Mouse (Mus musculus): Measurements from ENCODE around the gene Braf. TPM values are rescaled to one million over a fixed set of nuclear protein-coding genes. Genes with fewer than 3 reads are reported as not detected.

Gene Braf
- total RNA-seq, 1 experiment: 51.5 TPM

DNA sequence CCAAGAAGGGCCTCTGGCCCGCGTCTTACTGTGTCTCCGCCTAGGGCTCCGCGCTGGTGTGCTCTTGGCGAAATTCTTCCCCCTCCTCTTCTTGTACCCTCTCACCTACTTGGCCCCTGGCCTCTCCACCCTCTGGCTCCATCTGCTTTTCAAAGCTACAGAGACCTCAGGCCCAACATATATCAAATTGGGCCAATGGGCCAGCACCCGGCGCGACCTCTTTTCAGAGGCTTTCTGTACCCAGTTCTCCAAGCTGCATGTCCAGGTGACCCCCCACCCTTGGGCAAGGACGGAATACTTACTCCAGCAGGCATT, 150.8 kb downstream of the Braf start:
- Histone ChIP-seq H3K4me3 (ENCODE audit: insufficient read depth in 1 of 2, low read depth in 1 of 2, low read length in 2 of 2, poor library complexity in 1 of 2, severe bottlenecking in 1 of 2) (peak overlapping the region; percentile 78 to 85), H3K9me3 (ENCODE audit: control insufficient read depth, insufficient read depth, low read depth, low read length) (no peaks in the 10 kb centered on the region), H3K4me1 (ENCODE audit: control insufficient read depth in 2 of 2, insufficient read depth in 2 of 2, low read length in 2 of 2, poor library complexity in 1 of 2) (peaks cover 3 to 5% of the 10 kb centered on the region in 2 experiments; a peak in 1 of 4 replicates), H3K36me3 (ENCODE audit: control insufficient read depth, insufficient read depth, low read length, poor library complexity, severe bottlenecking) (no peaks in the 10 kb centered on the region), H3K27ac (ENCODE audit: insufficient read depth, low read depth, low read length, poor library complexity, severe bottlenecking) (no peak overlapping the region), H3K9ac (ENCODE audit: insufficient read depth, low read depth, low read length, poor library complexity, severe bottlenecking) (peak overlapping the region; percentile 70; the same call in 1 of the 2 replicates)
- TF ChIP-seq CHD2 (IDR thresholded peaks at IDR 0.05; ENCODE audit: low read depth, low read length) (no peak), ZNF384 (IDR thresholded peaks at IDR 0.05; ENCODE audit: low read depth, low read length) (no peak), HCFC1 (IDR thresholded peaks at IDR 0.05; ENCODE audit: borderline replicate concordance, insufficient read depth, low read length) (no peak), ZC3H11A (IDR thresholded peaks at IDR 0.05; ENCODE audit: borderline replicate concordance, low read depth, low read length) (no peak), MAFK (IDR thresholded peaks at IDR 0.05; ENCODE audit: insufficient read depth, low read depth, low read length) (no peak)
- no peak for DNase-seq (ENCODE audit: low read depth, low spot score)
- in situ Hi-C loops (cut with MboI; ENCODE audit: low sequenced_read_pairs in 2 of 2, unreplicated experiment in 2 of 2): loop anchor here in 1 of 2 experiments (10.0 kb wide), 1 partner anchor 210 kb away; no protein-coding TSS in a partner anchor

DNA sequence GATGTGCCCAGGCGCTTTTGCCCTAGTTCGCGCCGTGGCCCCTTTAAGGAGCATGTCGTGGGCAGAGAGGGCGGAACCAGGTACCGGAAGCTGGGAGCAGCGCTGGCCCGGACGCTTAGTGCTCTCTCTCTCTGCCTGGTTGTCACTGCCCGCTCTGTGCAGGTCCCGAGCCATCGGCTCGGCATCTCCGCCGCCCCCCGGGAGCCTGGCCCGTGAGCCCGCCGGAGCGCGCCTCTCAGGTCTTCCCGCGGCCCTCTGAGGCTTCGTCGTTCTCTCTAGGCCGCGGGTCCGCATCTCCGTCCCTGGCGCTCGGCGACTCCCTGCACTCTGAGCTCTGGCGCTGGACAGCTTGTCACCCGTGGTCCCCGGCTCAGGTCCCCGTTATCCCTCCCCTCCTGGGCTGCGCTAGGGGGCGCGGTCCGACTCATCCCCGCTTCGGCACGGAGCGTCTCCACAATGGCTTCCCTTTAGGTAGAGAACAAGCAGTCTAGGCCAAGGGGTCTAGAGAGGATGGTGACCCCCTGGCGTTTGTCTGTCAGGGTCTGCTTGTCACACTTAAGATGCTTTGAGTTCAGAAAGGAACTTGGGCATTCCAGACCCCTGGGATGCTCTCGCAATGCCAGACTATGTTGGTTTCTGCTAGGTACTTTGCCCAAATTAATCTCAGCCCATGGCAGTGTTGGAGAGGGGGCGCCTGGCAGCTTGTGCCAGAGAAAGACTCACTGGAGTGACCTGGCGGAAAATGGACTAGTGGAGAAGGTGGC, 151.3 kb downstream of the Braf start, which contains the start of gene Adck2:
Gene Adck2 (plus strand): TSS at position 83 of the 764 bp plus-strand sequence.
- Histone ChIP-seq H3K27ac (ENCODE audit: insufficient read depth, low read depth, low read length, poor library complexity, severe bottlenecking) (no peak within 1 kb of the TSS), H3K9me3 (ENCODE audit: control insufficient read depth, insufficient read depth, low read depth, low read length) (no peaks in the 10 kb centered on the region), H3K4me1 (ENCODE audit: control insufficient read depth in 2 of 2, insufficient read depth in 2 of 2, low read length in 2 of 2, poor library complexity in 1 of 2) (peaks cover 3 to 5% of the 10 kb centered on the region in 2 experiments; a peak in 1 of 4 replicates), H3K4me3 (ENCODE audit: insufficient read depth in 1 of 2, low read depth in 1 of 2, low read length in 2 of 2, poor library complexity in 1 of 2, severe bottlenecking in 1 of 2) (peak within 1 kb of the TSS; percentile 78 to 85), H3K36me3 (ENCODE audit: control insufficient read depth, insufficient read depth, low read length, poor library complexity, severe bottlenecking) (no peaks in the 10 kb centered on the region), H3K9ac (ENCODE audit: insufficient read depth, low read depth, low read length, poor library complexity, severe bottlenecking) (peak within 1 kb of the TSS; percentile 70)
- in situ Hi-C loops (cut with MboI; ENCODE audit: low sequenced_read_pairs in 2 of 2, unreplicated experiment in 2 of 2): loop anchor here in 1 of 2 experiments (10.0 kb wide), 1 partner anchor 211 kb away; no protein-coding TSS in a partner anchor
- no peak for TF ChIP-seq CHD2 (IDR thresholded peaks at IDR 0.05; ENCODE audit: low read depth, low read length)
- TF ChIP-seq ZC3H11A (IDR thresholded peaks at IDR 0.05; ENCODE audit: borderline replicate concordance, low read depth, low read length): no peak
- TF ChIP-seq HCFC1 (IDR thresholded peaks at IDR 0.05; ENCODE audit: borderline replicate concordance, insufficient read depth, low read length): no peak
- TF ChIP-seq MAFK (IDR thresholded peaks at IDR 0.05; ENCODE audit: insufficient read depth, low read depth, low read length): no peak
- no peak for TF ChIP-seq ZNF384 (IDR thresholded peaks at IDR 0.05; ENCODE audit: low read depth, low read length)
- no peak for DNase-seq (ENCODE audit: low read depth, low spot score)

DNA sequence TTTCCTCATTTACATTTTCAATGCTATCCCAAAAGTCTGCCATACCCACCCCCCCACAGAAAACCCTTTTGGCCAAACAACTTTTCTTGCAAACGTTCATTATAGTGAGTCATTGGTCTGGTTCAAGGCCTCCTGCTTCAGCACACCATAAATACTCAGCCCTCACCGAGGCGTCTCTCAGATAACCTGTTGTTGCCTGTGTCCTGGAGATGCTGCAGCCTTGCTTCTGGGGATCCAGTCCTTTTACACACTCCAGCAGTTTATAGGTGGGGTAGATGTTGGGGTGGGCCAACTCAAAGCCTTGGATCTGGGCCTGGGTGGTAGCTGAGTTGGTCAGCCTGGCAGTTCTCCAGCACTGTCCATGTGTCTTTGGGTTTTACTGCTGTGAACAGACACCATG, 154.8 kb downstream of the Braf start:
- H3K4me1 ChIP-seq (ENCODE audit: control insufficient read depth in 2 of 2, insufficient read depth in 2 of 2, low read length in 2 of 2, poor library complexity in 1 of 2): peaks cover 3 to 5% of the 10 kb centered on the region in 2 experiments; a peak in 1 of 4 replicates
- no peak overlapping the region for H3K4me3 ChIP-seq (ENCODE audit: insufficient read depth in 1 of 2, low read depth in 1 of 2, low read length in 2 of 2, poor library complexity in 1 of 2, severe bottlenecking in 1 of 2)
- no peak overlapping the region for H3K9ac ChIP-seq (ENCODE audit: insufficient read depth, low read depth, low read length, poor library complexity, severe bottlenecking)
- in situ Hi-C loops (cut with MboI; ENCODE audit: low sequenced_read_pairs in 2 of 2, unreplicated experiment in 2 of 2): loop anchor here in 1 of 2 experiments (10.0 kb wide), 1 partner anchor 214 kb away; no protein-coding TSS in a partner anchor
- no peak for DNase-seq (ENCODE audit: low read depth, low spot score)
- H3K9me3 ChIP-seq (ENCODE audit: control insufficient read depth, insufficient read depth, low read depth, low read length): no peaks in the 10 kb centered on the region
- no peaks in the 10 kb centered on the region for H3K36me3 ChIP-seq (ENCODE audit: control insufficient read depth, insufficient read depth, low read length, poor library complexity, severe bottlenecking)
- TF ChIP-seq ZC3H11A (IDR thresholded peaks at IDR 0.05; ENCODE audit: borderline replicate concordance, low read depth, low read length) (no peak), ZNF384 (IDR thresholded peaks at IDR 0.05; ENCODE audit: low read depth, low read length) (no peak), HCFC1 (IDR thresholded peaks at IDR 0.05; ENCODE audit: borderline replicate concordance, insufficient read depth, low read length) (no peak), CHD2 (IDR thresholded peaks at IDR 0.05; ENCODE audit: low read depth, low read length) (no peak), MAFK (IDR thresholded peaks at IDR 0.05; ENCODE audit: insufficient read depth, low read depth, low read length) (no peak)
- no peak overlapping the region for H3K27ac ChIP-seq (ENCODE audit: insufficient read depth, low read depth, low read length, poor library complexity, severe bottlenecking)

GRCm38 (mm10) chr6:39567528-39567927, 157.7 kb downstream of the Braf start:
- H3K9me3 ChIP-seq (ENCODE audit: control insufficient read depth, insufficient read depth, low read depth, low read length): no peaks in the 10 kb centered on the region
- H3K9ac ChIP-seq (ENCODE audit: insufficient read depth, low read depth, low read length, poor library complexity, severe bottlenecking): no peak overlapping the region
- DNase-seq (ENCODE audit: low read depth, low spot score): peak; percentile 51
- in situ Hi-C loops (cut with MboI; ENCODE audit: low sequenced_read_pairs in 2 of 2, unreplicated experiment in 2 of 2): loop anchor here in 1 of 2 experiments (10.0 kb wide), 1 partner anchor 103 kb away; no protein-coding TSS in a partner anchor
- H3K36me3 ChIP-seq (ENCODE audit: control insufficient read depth, insufficient read depth, low read length, poor library complexity, severe bottlenecking): no peaks in the 10 kb centered on the region
- H3K4me3 ChIP-seq (ENCODE audit: insufficient read depth in 1 of 2, low read depth in 1 of 2, low read length in 2 of 2, poor library complexity in 1 of 2, severe bottlenecking in 1 of 2): no peak overlapping the region
- TF ChIP-seq ZC3H11A (IDR thresholded peaks at IDR 0.05; ENCODE audit: borderline replicate concordance, low read depth, low read length) (peak; percentile 66; the same call in 1 of the 2 replicates), MAFK (IDR thresholded peaks at IDR 0.05; ENCODE audit: insufficient read depth, low read depth, low read length) (no peak)
- H3K27ac ChIP-seq (ENCODE audit: insufficient read depth, low read depth, low read length, poor library complexity, severe bottlenecking): no peak overlapping the region
- no peaks in the 10 kb centered on the region for H3K4me1 ChIP-seq (ENCODE audit: control insufficient read depth in 2 of 2, insufficient read depth in 2 of 2, low read length in 2 of 2, poor library complexity in 1 of 2)

Measured in ES-E14 (cell line).